Mouse (Mus musculus) forelimb bud, embryonic 11.5 days (tissue): ENCODE measurements at regions not wholly inside any gene's neighbourhood (a gene's known extent, or its start where the extent isn't known, plus 50 kb on each side); places are given as distances from the start of the nearest gene placed in this dataset.
A peak's percentile ranks its signal among the peaks of the same experiment; 100 is the strongest.

Experiments
- DNase-seq: peaks from one replicate; pipeline ENCODE4 v3.0.0-alpha.2; 2012; ENCODE audit warnings: low read depth, low spot score

- peak; percentile 37 for DNase-seq
Measured at GRCm38 (mm10) chr15:51392449-51393405, 2492.0 kb upstream of the Gm7489 start.

- DNase-seq, result no peak
Measured at GRCm38 (mm10) chr15:51395961-51396360, 2488.7 kb upstream of the Gm7489 start.

GRCm38 (mm10) chr15:51403581-51403980 lies 2481.1 kb upstream of the Gm7489 start:
- DNase-seq, result no peak

- no peak for DNase-seq
Measured at GRCm38 (mm10) chr15:51409791-51410308, 2474.9 kb upstream of the Gm7489 start.

GRCm38 (mm10) chr15:51411966-51412365 lies 2472.7 kb upstream of the Gm7489 start:
- no peak for DNase-seq

GRCm38 (mm10) chr15:51442606-51443005 lies 2442.1 kb upstream of the Gm7489 start:
- DNase-seq, result no peak

- DNase-seq, result no peak
Measured at GRCm38 (mm10) chr15:51469895-51470294, 2414.8 kb upstream of the Gm7489 start.

GRCm38 (mm10) chr15:51471143-51471542 lies 2413.6 kb upstream of the Gm7489 start:
- no peak for DNase-seq

GRCm38 (mm10) chr15:51472049-51472448 lies 2412.7 kb upstream of the Gm7489 start:
- DNase-seq, result no peak

GRCm38 (mm10) chr15:51481856-51482255 lies 2402.8 kb upstream of the Gm7489 start:
- no peak for DNase-seq

GRCm38 (mm10) chr15:51484207-51484606 lies 2400.5 kb upstream of the Gm7489 start:
- peak; percentile 7 for DNase-seq

- DNase-seq, result no peak
Measured at GRCm38 (mm10) chr15:51485554-51485953, 2399.2 kb upstream of the Gm7489 start.

GRCm38 (mm10) chr15:51502058-51502741 lies 2382.5 kb upstream of the Gm7489 start:
- peak; percentile 11 for DNase-seq

GRCm38 (mm10) chr15:51502742-51503270 lies 2381.9 kb upstream of the Gm7489 start:
- peak; percentile 57 for DNase-seq

- DNase-seq, result peak; percentile 61
Measured at GRCm38 (mm10) chr15:51503341-51503740, 2381.4 kb upstream of the Gm7489 start.

GRCm38 (mm10) chr15:51504016-51504760 lies 2380.5 kb upstream of the Gm7489 start:
- DNase-seq, result peak; percentile 37

- peak; percentile 66 for DNase-seq
Measured at GRCm38 (mm10) chr15:51504789-51505188, 2379.9 kb upstream of the Gm7489 start.

GRCm38 (mm10) chr15:51507126-51507525 lies 2377.6 kb upstream of the Gm7489 start:
- DNase-seq, result no peak

GRCm38 (mm10) chr15:51511319-51511718 lies 2373.4 kb upstream of the Gm7489 start:
- DNase-seq, result peak; percentile 17

GRCm38 (mm10) chr15:51536317-51536716 lies 2348.4 kb upstream of the Gm7489 start:
- DNase-seq, result no peak

GRCm38 (mm10) chr15:51551216-51551775 lies 2333.4 kb upstream of the Gm7489 start:
- DNase-seq, result no peak
